Mouse (Mus musculus) liver, postnatal 0 days (tissue): Measurements from ENCODE around the gene Msln.

Source experiments
- CTCF ChIP-seq: sonication (generic); IDR thresholded peaks from 2 replicates; pipeline ENCODE4 v1.5.1; 2016; ENCODE audit warnings: antibody characterized with exemption, low read depth
- EP300 ChIP-seq: IDR thresholded peaks from 2 replicates; pipeline ENCODE4 v1.6.1; 2016; ENCODE audit warnings: antibody characterized with exemption, low read depth, mild to moderate bottlenecking

DNA sequence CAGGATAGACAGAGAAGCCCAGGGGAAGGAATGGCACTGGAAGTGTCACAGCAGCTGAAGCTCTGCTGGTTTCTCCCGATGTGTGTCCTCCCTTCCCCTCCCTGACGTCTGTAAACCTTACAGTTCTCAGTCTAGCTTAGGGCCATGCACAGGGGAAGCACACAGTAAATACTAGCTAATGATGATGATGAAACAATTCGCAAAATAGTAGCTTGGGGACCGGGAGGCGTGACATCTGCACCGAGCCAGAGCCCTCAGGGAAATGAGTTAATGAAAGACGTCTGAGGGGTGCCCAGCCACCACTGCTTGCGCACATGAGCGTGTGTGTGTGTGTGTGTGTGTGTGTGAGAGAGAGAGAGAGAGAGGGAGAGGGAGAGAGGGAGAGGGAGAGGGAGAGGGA, 15.2 kb upstream of the Msln start:
- TF ChIP-seq CTCF (no peak), EP300 (no peak)
